Mouse (Mus musculus) CH12.LX (cell line): ENCODE results near the gene Timp3. TPM values are rescaled to one million over a fixed set of nuclear protein-coding genes. Genes with fewer than 3 reads are reported as not detected.

Source experiments
- DNase-seq: peaks from one replicate; pipeline ENCODE4 v3.0.0-alpha.2; 2013; ENCODE audit errors: extremely low read depth
- H3K27ac ChIP-seq: 2 replicates; pipeline ENCODE4 v1.5.1; 2012; ENCODE audit warnings: low read depth, mild to moderate bottlenecking, control low read depth, moderate library complexity; ENCODE audit not compliant: insufficient read depth
- H3K27me3 ChIP-seq: replicated peaks from 2 replicates; pipeline ENCODE3; 2012; ENCODE audit warnings: inconsistent platforms
- H3K36me3 ChIP-seq, 2 experiments: replicated peaks in 1 of 2; 2 replicates each; pipeline versions ENCODE3 to v1.6.1; 2012; ENCODE audit warnings: inconsistent platforms in 1 of 2, low read length in 1 of 2, mild to moderate bottlenecking in 1 of 2, mixed read lengths in 1 of 2, moderate library complexity in 1 of 2; ENCODE audit not compliant: control insufficient read depth in 1 of 2, insufficient read depth in 1 of 2
- H3K4me1 ChIP-seq, 2 experiments: 2 replicates each; pipeline ENCODE4 v1.6.1; 2012; ENCODE audit warnings: inconsistent platforms in 1 of 2, moderate library complexity in 1 of 2; ENCODE audit not compliant: insufficient read depth in 2 of 2, control insufficient read depth in 1 of 2
- H3K4me2 ChIP-seq: 2 replicates; pipeline ENCODE4 v1.6.1; 2012; ENCODE audit warnings: low read depth, mild to moderate bottlenecking, control low read depth; ENCODE audit not compliant: poor library complexity, insufficient read depth, severe bottlenecking
- H3K4me3 ChIP-seq, 3 experiments: fragments of 150-350 bp in 1 of 3; sonication (generic) in 1 of 3; replicated peaks in 1 of 3; 2 replicates each; pipeline versions ENCODE3 to v1.5.1; 2011 to 2012; ENCODE audit warnings: low read depth in 2 of 3, low read length in 2 of 3, mild to moderate bottlenecking in 2 of 3, moderate library complexity in 2 of 3, control low read depth in 1 of 3, improper control_type of control experiment in 1 of 3, inconsistent platforms in 1 of 3, mixed read lengths in 1 of 3; ENCODE audit not compliant: poor library complexity in 1 of 3
- H3K79me2 ChIP-seq: replicated peaks from 2 replicates; pipeline ENCODE4 v1.6.1; 2012; ENCODE audit warnings: mild to moderate bottlenecking, moderate library complexity; ENCODE audit not compliant: control insufficient read depth, poor library complexity, insufficient read depth, severe bottlenecking; ENCODE audit errors: extremely low read depth
- H3K9ac ChIP-seq: 2 replicates; pipeline ENCODE4 v1.6.1; 2012; ENCODE audit warnings: low read depth, mild to moderate bottlenecking, control low read depth, moderate library complexity; ENCODE audit not compliant: insufficient read depth
- H3K9me3 ChIP-seq: replicated peaks from 2 replicates; pipeline ENCODE3; 2012; ENCODE audit warnings: low read length, inconsistent platforms, mixed read lengths
- CHD1 ChIP-seq: IDR thresholded peaks from 2 replicates; pipeline ENCODE4 v1.6.1; 2012; ENCODE audit warnings: low read depth, low read length, improper control_type of control experiment, inconsistent platforms
- CHD2 ChIP-seq: IDR thresholded peaks from 2 replicates; pipeline ENCODE4 v1.6.1; 2011; ENCODE audit warnings: low read length, improper control_type of control experiment
- EP300 ChIP-seq: IDR thresholded peaks from 2 replicates; pipeline ENCODE4 v1.6.1; 2011; ENCODE audit warnings: low read length, improper control_type of control experiment
- ETS1 ChIP-seq: conservative IDR thresholded peaks from 2 replicates; pipeline ENCODE4 v1.6.1; 2012; ENCODE audit warnings: low read depth, mild to moderate bottlenecking, inconsistent platforms, low read length, improper control_type of control experiment, moderate library complexity
- GABPA ChIP-seq: IDR thresholded peaks from 2 replicates; pipeline ENCODE4 v1.6.1; 2012; ENCODE audit warnings: low read depth, low read length, improper control_type of control experiment, inconsistent platforms; ENCODE audit not compliant: insufficient replicate concordance
- HCFC1 ChIP-seq: IDR thresholded peaks from 2 replicates; pipeline ENCODE4 v1.6.1; 2012; ENCODE audit warnings: low read depth, mild to moderate bottlenecking, inconsistent platforms, low read length, improper control_type of control experiment
- IRF4 ChIP-seq: IDR thresholded peaks from 2 replicates; pipeline ENCODE4 v1.6.1; 2014; ENCODE audit warnings: low read depth, mild to moderate bottlenecking, inconsistent platforms, low read length, improper control_type of control experiment
- JUND ChIP-seq: conservative IDR thresholded peaks from 2 replicates; pipeline ENCODE4 v1.6.1; 2011; ENCODE audit warnings: low read depth, low read length, improper control_type of control experiment
- MAZ ChIP-seq: IDR thresholded peaks from 2 replicates; pipeline ENCODE4 v1.6.1; 2012; ENCODE audit warnings: low read depth, mild to moderate bottlenecking, inconsistent platforms, low read length, improper control_type of control experiment, moderate library complexity
- MEF2A ChIP-seq: IDR thresholded peaks from 2 replicates; pipeline ENCODE4 v1.6.1; 2014; ENCODE audit warnings: low read depth, mild to moderate bottlenecking, inconsistent platforms, low read length, improper control_type of control experiment, borderline replicate concordance
- MXI1 ChIP-seq: IDR thresholded peaks from 2 replicates; pipeline ENCODE4 v1.6.1; 2011; ENCODE audit warnings: mild to moderate bottlenecking, low read depth, low read length, improper control_type of control experiment
- MYC ChIP-seq: IDR thresholded peaks from 2 replicates; pipeline ENCODE4 v1.6.1; 2011; ENCODE audit warnings: low read depth, mild to moderate bottlenecking, improper control_type of control experiment, low read length
- NELFE ChIP-seq: IDR thresholded peaks from 2 replicates; pipeline ENCODE4 v1.6.1; 2011; ENCODE audit warnings: low read depth, low read length, improper control_type of control experiment
- PAX5 ChIP-seq: IDR thresholded peaks from 2 replicates; pipeline ENCODE4 v1.6.1; 2012; ENCODE audit warnings: low read length, inconsistent platforms, mixed read lengths
- RCOR1 ChIP-seq: conservative IDR thresholded peaks from 2 replicates; pipeline ENCODE4 v1.6.1; 2012; ENCODE audit warnings: low read depth, mild to moderate bottlenecking, inconsistent platforms, low read length, improper control_type of control experiment
- SIN3A ChIP-seq: IDR thresholded peaks from 2 replicates; pipeline ENCODE4 v1.6.1; 2012; ENCODE audit warnings: low read length, improper control_type of control experiment, inconsistent platforms
- UBTF ChIP-seq: IDR thresholded peaks from 2 replicates; pipeline ENCODE4 v1.6.1; 2012; ENCODE audit warnings: low read depth, mild to moderate bottlenecking, inconsistent platforms, low read length, improper control_type of control experiment, moderate library complexity
- USF1 ChIP-seq: IDR thresholded peaks from 2 replicates; pipeline ENCODE4 v1.6.1; 2014; ENCODE audit warnings: low read depth, mild to moderate bottlenecking, inconsistent platforms, low read length, improper control_type of control experiment
- ZC3H11A ChIP-seq: IDR thresholded peaks from 2 replicates; pipeline ENCODE4 v1.6.1; 2012; ENCODE audit warnings: low read depth, mild to moderate bottlenecking, inconsistent platforms, low read length, improper control_type of control experiment
- ZKSCAN1 ChIP-seq: IDR thresholded peaks from 2 replicates; pipeline ENCODE4 v1.6.1; 2012; ENCODE audit warnings: low read depth, inconsistent platforms, low read length, improper control_type of control experiment, borderline replicate concordance
- ZMIZ1 ChIP-seq: IDR thresholded peaks from 2 replicates; pipeline ENCODE4 v1.6.1; 2012; ENCODE audit warnings: low read depth, mild to moderate bottlenecking, inconsistent platforms, low read length, improper control_type of control experiment
- dilution Hi-C: fragments of 300-500 bp; cut with MboI; formaldehyde crosslinking; loops from 2 replicates; pipeline ENCODE4 v1.14.3; 2020; ENCODE audit warnings: low sequenced_read_pairs; ENCODE audit not compliant: extremely low pct_unique_long_range_greater_than_20kb, extremely low pct_ligation_motif_present
- in situ Hi-C: fragments of 300-500 bp; cut with MboI; formaldehyde crosslinking; loops from 3 replicates; pipeline ENCODE4 v1.14.3; 2019; ENCODE audit warnings: low sequenced_read_pairs, low pct_ligation_motif_present, low pct_unique_long_range_greater_than_20kb, mixed read lengths
- polyA plus RNA-seq: library from polyadenylated mRNA; unstranded; fragments of >175 nt; gene quantifications from 2 replicates; pipeline ENCODE4 v1.2.1, GENCODE M21; 2012; ENCODE audit warnings: low read depth; ENCODE audit not compliant: insufficient read length
- total RNA-seq, 2 experiments: library from RNA; depleted of rRNA; stranded (reverse); fragments of 300-350 nt in 1 of 2; fragments of >200 nt in 1 of 2; gene quantifications; 2 replicates each; pipeline ENCODE4 v1.2.3; 2012 to 2014

Gene Timp3
- total and polyA plus RNA-seq, 3 experiments: 0.09 to 0.17 TPM; not detected in 1

DNA sequence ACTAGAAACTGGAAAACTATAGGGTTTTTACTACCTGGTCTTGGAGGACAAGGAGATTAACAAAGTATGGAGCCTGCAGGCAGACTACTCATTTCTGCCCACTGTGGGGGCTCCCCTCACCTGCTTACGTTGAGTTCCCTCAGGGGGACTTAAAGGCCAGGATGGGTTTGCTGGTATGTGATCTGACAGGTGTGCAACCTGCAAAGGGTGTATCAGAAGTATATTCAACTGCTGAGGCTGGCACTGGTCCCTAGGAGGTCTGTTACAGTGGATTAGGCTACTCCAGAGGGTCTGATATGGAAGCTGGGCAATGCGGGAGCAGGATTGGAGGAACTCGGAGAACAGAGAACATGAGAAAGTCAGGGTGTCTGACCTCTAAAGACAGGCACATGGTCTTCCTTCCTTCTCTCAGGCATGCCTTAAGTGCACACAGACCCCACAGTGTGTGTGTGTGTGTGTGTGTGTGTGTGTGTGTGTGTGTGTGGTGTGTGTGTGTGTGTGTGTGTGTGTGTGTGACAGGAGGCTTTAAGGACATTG, 40.9 kb downstream of the Timp3 start:
- no peak for DNase-seq
- dilution Hi-C loops (no loop called here), in situ Hi-C loops (no loop called here)
- H3K4me3 ChIP-seq: no peak overlapping the region
- no peak overlapping the region for H3K4me2 ChIP-seq
- H3K27me3 ChIP-seq: no peaks in the 10 kb centered on the region
- no peak overlapping the region for H3K9ac ChIP-seq
- H3K36me3 ChIP-seq: peaks cover 0 to 48% of the 10 kb centered on the region in 2 experiments
- TF ChIP-seq USF1: no peak
- no peak for TF ChIP-seq PAX5
- H3K4me1 ChIP-seq: peaks cover 0 to 8% of the 10 kb centered on the region in 2 experiments; a peak in 1 of 4 replicates
- H3K27ac ChIP-seq: no peak overlapping the region
- H3K9me3 ChIP-seq: no peaks in the 10 kb centered on the region
- H3K79me2 ChIP-seq: no peaks in the 10 kb centered on the region

DNA sequence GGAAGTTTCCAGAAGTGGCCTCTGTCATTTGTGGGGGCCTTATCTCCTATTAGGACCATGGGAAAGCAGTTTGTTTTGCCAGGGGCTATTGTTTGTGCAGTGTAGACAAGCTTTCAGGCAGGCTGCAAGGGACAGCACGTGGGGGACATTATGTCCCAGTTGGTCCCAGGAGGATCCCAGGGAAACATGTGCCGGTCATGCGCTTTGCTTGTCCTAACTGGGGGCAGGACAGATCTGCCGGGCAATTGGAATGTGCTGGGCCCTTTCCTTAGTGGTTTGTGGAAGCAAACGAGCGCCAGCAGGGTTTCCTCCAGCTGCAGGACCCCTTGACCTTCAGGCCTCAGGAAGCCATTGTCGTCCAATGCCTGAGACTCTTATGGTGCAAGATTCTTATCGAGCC, 41.4 kb downstream of the Timp3 start:
- H3K9me3 ChIP-seq: no peaks in the 10 kb centered on the region
- no peaks in the 10 kb centered on the region for H3K27me3 ChIP-seq
- DNase-seq: no peak
- peaks cover 0 to 8% of the 10 kb centered on the region in 2 experiments; a peak in 1 of 4 replicates for H3K4me1 ChIP-seq
- H3K4me3 ChIP-seq: no peak overlapping the region
- in situ Hi-C loops: no loop called here
- TF ChIP-seq RCOR1: no peak
- TF ChIP-seq CHD2: no peak
- no peak for TF ChIP-seq ZMIZ1
- TF ChIP-seq HCFC1: no peak
- TF ChIP-seq JUND: no peak
- no peak for TF ChIP-seq SIN3A
- no peak for TF ChIP-seq MEF2A
- no peak for TF ChIP-seq MXI1
- TF ChIP-seq EP300: no peak
- no peak for TF ChIP-seq USF1
- no peak for TF ChIP-seq ZKSCAN1
- no peak for TF ChIP-seq CHD1
- TF ChIP-seq NELFE: no peak
- TF ChIP-seq MYC: no peak
- TF ChIP-seq IRF4: no peak
- no peak for TF ChIP-seq UBTF
- no peak for TF ChIP-seq ZC3H11A
- no peak for TF ChIP-seq GABPA
- TF ChIP-seq ETS1: no peak
- TF ChIP-seq MAZ: no peak
- dilution Hi-C loops: no loop called here
- H3K36me3 ChIP-seq: peaks cover 0 to 48% of the 10 kb centered on the region in 2 experiments
- no peak overlapping the region for H3K9ac ChIP-seq
- H3K4me2 ChIP-seq: no peak overlapping the region
- H3K27ac ChIP-seq: no peak overlapping the region
- H3K79me2 ChIP-seq: no peaks in the 10 kb centered on the region
